Mouse (Mus musculus): Measurements from ENCODE around the gene Zfp444.

GRCm38 (mm10) chr7:6186176-6186575 is 14.2 kb downstream of the Zfp444 start:
- no peak for TF ChIP-seq CTCF (IDR thresholded peaks at IDR 0.05; ENCODE audit: extremely low read depth, insufficient read depth, insufficient read length, insufficient replicate concordance)
- TF ChIP-seq POLR2A (IDR thresholded peaks at IDR 0.05; ENCODE audit: low read depth, low read length), result no peak

Measured in spleen, adult 2 months (tissue).